Comparison of ENCODE assay signal across 20 mouse cellular contexts in genomic region chr8:110450463-110450862, GRCm38 (mm10).
"Had no signal": no experiment of that assay in that cellular context is flagged by ENCODE, and none has a peak within 500 bp of the region (broad histone marks: within the 10 kb centered on the region; RNA-seq: fewer than 3 reads in every experiment).

No protein-coding gene starts in this region.

- H3K27ac ChIP-seq: kidney, postnatal 0 days; layer of hippocampus, adult 2 months; left cerebral cortex, adult 2 months; liver, embryonic 13.5 days; neural tube, embryonic 12.5 days; neural tube, embryonic 15.5 days; stomach, postnatal 0 days had no signal

- H3K4me2 ChIP-seq: liver, embryonic 13.5 days; midbrain, embryonic 11.5 days; neural tube, embryonic 12.5 days; neural tube, embryonic 15.5 days had no signal

- DNase-seq: kidney, adult 18-20 months; kidney, adult 9 months; kidney, postnatal 25 days; layer of hippocampus, adult 9-11 months; liver, embryonic 13.5 days; lung, adult 2 months; lung, postnatal 14 days; lung, postnatal 4 days; right cerebral cortex, adult 18-20 months; right cerebral cortex, postnatal 14 days; right cerebral cortex, postnatal 4 days; thymus, adult 2 months; thymus, postnatal 14 days had no signal

- H3K36me3 ChIP-seq: liver, embryonic 13.5 days; neural tube, embryonic 12.5 days; neural tube, embryonic 15.5 days had no signal

- H3K9me3 ChIP-seq: liver, embryonic 13.5 days; neural tube, embryonic 12.5 days; neural tube, embryonic 15.5 days had no signal

- H3K9ac ChIP-seq: liver, embryonic 13.5 days; neural tube, embryonic 12.5 days; neural tube, embryonic 15.5 days had no signal

- H3K4me1 ChIP-seq: liver, embryonic 13.5 days; neural tube, embryonic 12.5 days; neural tube, embryonic 15.5 days had no signal

- H3K4me3 ChIP-seq: layer of hippocampus, adult 2 months; left cerebral cortex, adult 2 months; liver, embryonic 13.5 days; neural tube, embryonic 12.5 days; neural tube, embryonic 15.5 days had no signal

- H3K27me3 ChIP-seq: liver, embryonic 13.5 days; neural tube, embryonic 12.5 days; neural tube, embryonic 15.5 days had no signal
